Mouse (Mus musculus): Measurements from ENCODE around the gene Dcaf1. TPM values are rescaled to one million over a fixed set of nuclear protein-coding genes. Genes with fewer than 3 reads are reported as not detected.

Dcaf1 gene
- total and polyA plus RNA-seq, 3 experiments = 40.9 to 43.9 (median 42.9) TPM

GRCm38 (mm10) chr9:106858036-106858435, 36.4 kb downstream of the Dcaf1 start:
- DNase-seq (ENCODE audit: extremely low read depth) = no peak
- Histone ChIP-seq H3K4me2 (ENCODE audit: insufficient read depth, low read depth, poor library complexity, severe bottlenecking) (no peak overlapping the region), H3K9me3 (replicated peaks; ENCODE audit: low read length) (no peaks in the 10 kb centered on the region), H3K36me3 (replicated peaks in 1 of 2; ENCODE audit: control insufficient read depth in 1 of 2, insufficient read depth in 1 of 2, low read length in 1 of 2) (peaks cover 48 to 90% of the 10 kb centered on the region in 2 experiments), H3K4me1 (ENCODE audit: control insufficient read depth in 1 of 2, insufficient read depth in 2 of 2) (no peaks in the 10 kb centered on the region), H3K4me3 (replicated peaks in 1 of 3; ENCODE audit: low read depth in 2 of 3, low read length in 2 of 3, poor library complexity in 1 of 3) (no peak overlapping the region), H3K27me3 (replicated peaks) (no peaks in the 10 kb centered on the region), H3K79me2 (replicated peaks; ENCODE audit: control insufficient read depth, extremely low read depth, insufficient read depth, poor library complexity, severe bottlenecking) (no peaks in the 10 kb centered on the region), H3K9ac (ENCODE audit: insufficient read depth, low read depth) (no peak overlapping the region), H3K27ac (ENCODE audit: insufficient read depth, low read depth) (no peak overlapping the region)
- in situ Hi-C loops (cut with MboI; ENCODE audit: low pct_ligation_motif_present, low pct_unique_long_range_greater_than_20kb, low sequenced_read_pairs) = no loop called here
- dilution Hi-C loops (cut with MboI; ENCODE audit: extremely low pct_ligation_motif_present, extremely low pct_unique_long_range_greater_than_20kb, low sequenced_read_pairs) = no loop called here
- TF ChIP-seq PAX5 (IDR thresholded peaks at IDR 0.05; ENCODE audit: low read length) (no peak), MAX (IDR thresholded peaks at IDR 0.05; ENCODE audit: low read length) (no peak), TCF12 (IDR thresholded peaks at IDR 0.05; ENCODE audit: low read depth, low read length) (no peak), E2F4 (IDR thresholded peaks at IDR 0.05; ENCODE audit: insufficient replicate concordance, low read depth, low read length) (no peak), UBTF (IDR thresholded peaks at IDR 0.05; ENCODE audit: low read depth, low read length) (no peak), ETS1 (conservative IDR thresholded peaks at IDR 0.05; ENCODE audit: low read depth, low read length) (no peak), ZKSCAN1 (IDR thresholded peaks at IDR 0.05; ENCODE audit: borderline replicate concordance, low read depth, low read length) (no peak), NRF1 (IDR thresholded peaks at IDR 0.05; ENCODE audit: low read depth, low read length) (no peak), USF1 (IDR thresholded peaks at IDR 0.05; ENCODE audit: low read depth, low read length) (no peak), CTCF (conservative IDR thresholded peaks at IDR 0.05 in 1 of 2, IDR thresholded peaks at IDR 0.05 in 1 of 2; ENCODE audit: low read depth in 2 of 2, low read length in 2 of 2) (no peak), JUND (conservative IDR thresholded peaks at IDR 0.05; ENCODE audit: low read depth, low read length) (no peak), KAT2A (IDR thresholded peaks at IDR 0.05; ENCODE audit: insufficient replicate concordance, low read length) (no peak), RCOR1 (conservative IDR thresholded peaks at IDR 0.05; ENCODE audit: low read depth, low read length) (no peak), JUN (IDR thresholded peaks at IDR 0.05; ENCODE audit: insufficient read depth, low read depth, low read length) (no peak), SMC3 (IDR thresholded peaks at IDR 0.05; ENCODE audit: low read depth, low read length) (no peak), EP300 (IDR thresholded peaks at IDR 0.05; ENCODE audit: low read length) (no peak)

GRCm38 (mm10) chr9:106874216-106874615, 52.5 kb downstream of the Dcaf1 start:
- in situ Hi-C loops (cut with MboI; ENCODE audit: low pct_ligation_motif_present, low pct_unique_long_range_greater_than_20kb, low sequenced_read_pairs) (no loop called here), dilution Hi-C loops (cut with MboI; ENCODE audit: extremely low pct_ligation_motif_present, extremely low pct_unique_long_range_greater_than_20kb, low sequenced_read_pairs) (no loop called here)
- Histone ChIP-seq H3K4me3 (replicated peaks in 1 of 3; ENCODE audit: low read depth in 2 of 3, low read length in 2 of 3, poor library complexity in 1 of 3) (no peak overlapping the region), H3K9ac (ENCODE audit: insufficient read depth, low read depth) (no peak overlapping the region), H3K79me2 (replicated peaks; ENCODE audit: control insufficient read depth, extremely low read depth, insufficient read depth, poor library complexity, severe bottlenecking) (peaks cover 7% of the 10 kb centered on the region), H3K27ac (ENCODE audit: insufficient read depth, low read depth) (no peak overlapping the region), H3K36me3 (replicated peaks in 1 of 2; ENCODE audit: control insufficient read depth in 1 of 2, insufficient read depth in 1 of 2, low read length in 1 of 2) (peaks cover 62 to 87% of the 10 kb centered on the region in 2 experiments), H3K4me2 (ENCODE audit: insufficient read depth, low read depth, poor library complexity, severe bottlenecking) (no peak overlapping the region), H3K27me3 (replicated peaks) (no peaks in the 10 kb centered on the region), H3K9me3 (replicated peaks; ENCODE audit: low read length) (no peaks in the 10 kb centered on the region), H3K4me1 (ENCODE audit: control insufficient read depth in 1 of 2, insufficient read depth in 2 of 2) (peaks cover 0 to 22% of the 10 kb centered on the region in 2 experiments; a peak in 2 of 4 replicates)
- no peak for TF ChIP-seq POLR2A (IDR thresholded peaks at IDR 0.05; ENCODE audit: low read depth, low read length)
- DNase-seq (ENCODE audit: extremely low read depth) = no peak
